Mouse (Mus musculus): Measurements from ENCODE around the gene Olfr1375. TPM values are rescaled to one million over a fixed set of nuclear protein-coding genes. Genes with fewer than 3 reads are reported as not detected.

Olfr1375 gene
- polyA plus RNA-seq, 1 experiment from 2014 or later = not detected

DNA sequence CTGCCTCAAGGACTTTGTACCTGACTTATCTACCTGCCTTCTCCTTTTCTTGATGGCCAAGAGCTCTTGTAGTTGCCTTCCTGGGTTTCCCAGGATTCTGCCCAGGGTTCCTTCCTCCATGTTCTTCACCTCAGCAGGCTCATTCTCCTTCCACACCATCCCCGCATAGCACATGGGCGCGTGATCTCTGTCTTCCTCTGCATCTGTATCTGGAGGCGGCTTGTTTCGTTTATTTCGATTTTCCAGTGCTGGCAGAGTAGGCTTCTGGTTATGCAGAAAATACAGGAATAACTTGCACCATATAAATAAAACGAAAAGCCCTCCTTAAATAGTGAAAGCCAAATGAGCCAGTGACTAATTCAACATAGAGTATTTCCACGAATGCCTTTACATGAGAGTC is 15.9 kb downstream of the Olfr1375 start:
- no peak for ATAC-seq (ENCODE audit: insufficient number of reproducible peaks, insufficient read depth, low FRiP score, low read depth)
- H3K27ac ChIP-seq (ENCODE audit: low read length) = no peak overlapping the region
- WGBS = 95% methylated on average over 8 of the region's 8 CpGs
- H3K4me1 ChIP-seq (ENCODE audit: control insufficient read depth, insufficient read depth, low read length) = no peaks in the 10 kb centered on the region; the same call in 1 of the 2 replicates
- H3K27me3 ChIP-seq (ENCODE audit: control insufficient read depth, insufficient read depth, low read length) = no peaks in the 10 kb centered on the region
- H3K4me2 ChIP-seq (replicated peaks; ENCODE audit: low read depth, low read length) = no peak overlapping the region
- no peak overlapping the region for H3K9ac ChIP-seq (replicated peaks; ENCODE audit: low read depth, low read length)
- no peaks in the 10 kb centered on the region for H3K9me3 ChIP-seq (ENCODE audit: control insufficient read depth, low read depth, low read length)
- no peak overlapping the region for H3K4me3 ChIP-seq (ENCODE audit: low read depth, low read length)
- peaks cover 8% of the 10 kb centered on the region for H3K36me3 ChIP-seq (ENCODE audit: control insufficient read depth, insufficient read depth, low read length)

DNA sequence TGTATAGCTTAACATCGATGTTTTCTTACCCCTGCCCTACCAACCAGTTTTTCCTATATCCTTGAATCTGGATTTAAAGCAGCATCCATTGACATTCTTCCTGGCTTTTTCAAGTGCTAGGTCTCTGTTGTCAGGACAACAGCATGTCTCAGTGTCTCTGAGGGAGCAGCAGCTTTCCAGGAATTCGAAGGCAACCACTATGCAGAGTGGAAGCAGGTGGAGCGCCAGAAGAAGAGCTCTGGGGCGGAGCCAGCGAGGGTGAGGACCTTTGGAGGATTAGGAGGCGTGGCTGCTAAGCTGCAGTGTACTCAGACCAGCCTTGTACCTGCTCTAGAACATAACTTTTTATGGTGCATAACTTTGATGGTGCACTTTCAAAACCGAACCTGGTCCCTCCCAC is 36.6 kb downstream of the Olfr1375 start:
- no peak overlapping the region for H3K4me2 ChIP-seq (replicated peaks; ENCODE audit: low read depth, low read length)
- H3K4me3 ChIP-seq (ENCODE audit: low read depth, low read length) = no peak overlapping the region
- H3K4me1 ChIP-seq (ENCODE audit: control insufficient read depth, insufficient read depth, low read length) = no peaks in the 10 kb centered on the region
- no peaks in the 10 kb centered on the region for H3K36me3 ChIP-seq (ENCODE audit: control insufficient read depth, insufficient read depth, low read length)
- ATAC-seq (ENCODE audit: insufficient number of reproducible peaks, insufficient read depth, low FRiP score, low read depth) = no peak
- H3K27ac ChIP-seq (ENCODE audit: low read length) = no peak overlapping the region
- WGBS = 33% methylated on average over 7 of the region's 7 CpGs
- H3K9me3 ChIP-seq (ENCODE audit: control insufficient read depth, low read depth, low read length) = no peaks in the 10 kb centered on the region
- no peak overlapping the region for H3K9ac ChIP-seq (replicated peaks; ENCODE audit: low read depth, low read length)
- no peaks in the 10 kb centered on the region for H3K27me3 ChIP-seq (ENCODE audit: control insufficient read depth, insufficient read depth, low read length)

DNA sequence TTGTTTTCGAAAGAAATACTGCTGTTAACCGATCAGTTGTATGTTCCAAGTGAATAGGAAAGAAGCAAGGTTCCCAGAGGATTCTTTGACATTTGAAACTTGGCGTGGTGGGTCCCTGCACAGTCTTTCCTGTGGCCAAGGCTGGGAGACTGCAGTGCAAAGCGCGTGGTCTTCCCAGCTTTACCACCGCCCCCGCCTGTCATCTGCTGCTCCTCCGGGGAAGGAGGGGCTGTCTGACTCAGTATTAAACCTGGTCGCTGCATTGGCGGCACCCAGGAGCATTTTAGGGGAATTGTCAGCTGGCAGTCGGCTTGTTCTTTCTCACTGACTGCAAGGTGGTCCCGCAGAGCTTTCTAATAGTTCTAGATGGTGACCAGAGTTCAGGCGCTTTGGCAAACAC is 37.4 kb downstream of the Olfr1375 start:
- WGBS = 51% methylated on average over 13 of the region's 13 CpGs
- no peak overlapping the region for H3K9ac ChIP-seq (replicated peaks; ENCODE audit: low read depth, low read length)

More for the DNA sequence above, 37.4 kb downstream of the Olfr1375 start:
- no peak for ATAC-seq (ENCODE audit: insufficient number of reproducible peaks, insufficient read depth, low FRiP score, low read depth)
- H3K4me1 ChIP-seq (ENCODE audit: control insufficient read depth, insufficient read depth, low read length) = no peaks in the 10 kb centered on the region
- H3K9me3 ChIP-seq (ENCODE audit: control insufficient read depth, low read depth, low read length) = no peaks in the 10 kb centered on the region
- H3K27me3 ChIP-seq (ENCODE audit: control insufficient read depth, insufficient read depth, low read length) = no peaks in the 10 kb centered on the region
- H3K4me2 ChIP-seq (replicated peaks; ENCODE audit: low read depth, low read length) = no peak overlapping the region
- H3K4me3 ChIP-seq (ENCODE audit: low read depth, low read length) = no peak overlapping the region
- no peak overlapping the region for H3K27ac ChIP-seq (ENCODE audit: low read length)
- H3K36me3 ChIP-seq (ENCODE audit: control insufficient read depth, insufficient read depth, low read length) = no peaks in the 10 kb centered on the region

Other genes with a start within 250 kb of the Olfr1375 start
- 38.0 and 40.9 TPM in 2 replicates for gene Zfp354c, start 220.4 kb upstream of the Olfr1375 start, polyA plus RNA-seq (2014; fragmentation: Nextera tagmentation; extraction: Ambion mirVana)
- gene Zfp879, start 206.6 kb upstream of the Olfr1375 start, polyA plus RNA-seq (2014; fragmentation: Nextera tagmentation; extraction: Ambion mirVana) = 0.65 and 1.0 TPM in 2 replicates
- not detected in 2 replicates for gene Grm6, start 197.4 kb upstream of the Olfr1375 start, polyA plus RNA-seq (2014; fragmentation: Nextera tagmentation; extraction: Ambion mirVana)
- gene Zfp454, start 160.5 kb upstream of the Olfr1375 start, polyA plus RNA-seq (2014; fragmentation: Nextera tagmentation; extraction: Ambion mirVana) = 8.4 and 9.9 TPM in 2 replicates
- gene Zfp2, start 131.9 kb upstream of the Olfr1375 start, polyA plus RNA-seq (2014; fragmentation: Nextera tagmentation; extraction: Ambion mirVana) = 12.1 and 18.7 TPM in 2 replicates
- gene Zfp354b, start 116.5 kb upstream of the Olfr1375 start, polyA plus RNA-seq (2014; fragmentation: Nextera tagmentation; extraction: Ambion mirVana) = 2.3 and 2.9 TPM in 2 replicates
- gene 4933414I15Rik, start 104.3 kb upstream of the Olfr1375 start, polyA plus RNA-seq (2014; fragmentation: Nextera tagmentation; extraction: Ambion mirVana) = not detected in 2 replicates
- gene Prop1, start 94.3 kb upstream of the Olfr1375 start, polyA plus RNA-seq (2014; fragmentation: Nextera tagmentation; extraction: Ambion mirVana) = not detected in 2 replicates
- gene Olfr1378, start 81.6 kb upstream of the Olfr1375 start, polyA plus RNA-seq (2014; fragmentation: Nextera tagmentation; extraction: Ambion mirVana) = not detected in 2 replicates
- not detected in 2 replicates for gene Olfr1377, start 66.1 kb upstream of the Olfr1375 start, polyA plus RNA-seq (2014; fragmentation: Nextera tagmentation; extraction: Ambion mirVana)
- not detected in 2 replicates for gene Olfr51, start 44.5 kb upstream of the Olfr1375 start, polyA plus RNA-seq (2014; fragmentation: Nextera tagmentation; extraction: Ambion mirVana)
- gene Olfr54, start 33.9 kb upstream of the Olfr1375 start, polyA plus RNA-seq (2014; fragmentation: Nextera tagmentation; extraction: Ambion mirVana) = not detected in 2 replicates
- gene Zfp354a, start 11.1 kb downstream of the Olfr1375 start, polyA plus RNA-seq (2014; fragmentation: Nextera tagmentation; extraction: Ambion mirVana) = 8.9 and 9.0 TPM in 2 replicates
- gene Gm12569, start 172.4 kb downstream of the Olfr1375 start, polyA plus RNA-seq (2014; fragmentation: Nextera tagmentation; extraction: Ambion mirVana) = not detected in 2 replicates
- 140 and 141 TPM in 2 replicates for gene Clk4, start 213.6 kb downstream of the Olfr1375 start, polyA plus RNA-seq (2014; fragmentation: Nextera tagmentation; extraction: Ambion mirVana)
- gene BC049762, start 214.9 kb downstream of the Olfr1375 start, polyA plus RNA-seq (2014; fragmentation: Nextera tagmentation; extraction: Ambion mirVana) = 0.35 and 0.48 TPM in 2 replicates
- gene Col23a1, start 241.8 kb downstream of the Olfr1375 start, polyA plus RNA-seq (2014; fragmentation: Nextera tagmentation; extraction: Ambion mirVana) = 21.6 and 23.2 TPM in 2 replicates